Mouse (Mus musculus): Measurements from ENCODE around the gene Sart3.

DNA sequence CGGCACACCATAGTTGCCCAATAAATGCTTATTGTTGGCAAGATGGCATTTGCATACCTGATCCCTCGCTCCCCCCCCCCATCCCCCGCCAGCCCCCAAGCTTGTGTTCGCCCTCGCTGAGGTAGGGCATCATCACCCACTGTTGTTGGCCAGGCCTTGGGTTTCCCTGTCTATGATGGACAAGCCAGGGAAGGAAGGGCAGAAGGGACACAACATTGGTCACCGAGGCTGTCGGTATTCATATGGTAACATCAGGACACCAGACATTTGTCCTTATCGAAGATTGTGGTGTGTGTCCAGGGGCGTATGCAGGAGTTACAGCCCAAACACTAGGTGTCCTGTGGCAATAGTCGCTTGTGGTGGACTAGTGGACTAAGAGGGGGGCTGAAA, 36.2 kb downstream of the Sart3 start:
- TF ChIP-seq EP300 (IDR thresholded peaks at IDR 0.05; ENCODE audit: low read depth): no peak
- no peak for TF ChIP-seq CTCF (IDR thresholded peaks at IDR 0.05; ENCODE audit: low read depth)

Measured in heart, postnatal 0 days (tissue).